Mouse (Mus musculus) urinary bladder, postnatal 36 days (tissue): ENCODE measurements around the gene Phf13.

Experiments
- DNase-seq, 2 experiments: peaks; one replicate each; pipeline ENCODE4 v3.0.0; 2022; ENCODE audit warnings: low spot score in 2 of 2, mixed read lengths in 1 of 2

The Phf13 gene

DNA sequence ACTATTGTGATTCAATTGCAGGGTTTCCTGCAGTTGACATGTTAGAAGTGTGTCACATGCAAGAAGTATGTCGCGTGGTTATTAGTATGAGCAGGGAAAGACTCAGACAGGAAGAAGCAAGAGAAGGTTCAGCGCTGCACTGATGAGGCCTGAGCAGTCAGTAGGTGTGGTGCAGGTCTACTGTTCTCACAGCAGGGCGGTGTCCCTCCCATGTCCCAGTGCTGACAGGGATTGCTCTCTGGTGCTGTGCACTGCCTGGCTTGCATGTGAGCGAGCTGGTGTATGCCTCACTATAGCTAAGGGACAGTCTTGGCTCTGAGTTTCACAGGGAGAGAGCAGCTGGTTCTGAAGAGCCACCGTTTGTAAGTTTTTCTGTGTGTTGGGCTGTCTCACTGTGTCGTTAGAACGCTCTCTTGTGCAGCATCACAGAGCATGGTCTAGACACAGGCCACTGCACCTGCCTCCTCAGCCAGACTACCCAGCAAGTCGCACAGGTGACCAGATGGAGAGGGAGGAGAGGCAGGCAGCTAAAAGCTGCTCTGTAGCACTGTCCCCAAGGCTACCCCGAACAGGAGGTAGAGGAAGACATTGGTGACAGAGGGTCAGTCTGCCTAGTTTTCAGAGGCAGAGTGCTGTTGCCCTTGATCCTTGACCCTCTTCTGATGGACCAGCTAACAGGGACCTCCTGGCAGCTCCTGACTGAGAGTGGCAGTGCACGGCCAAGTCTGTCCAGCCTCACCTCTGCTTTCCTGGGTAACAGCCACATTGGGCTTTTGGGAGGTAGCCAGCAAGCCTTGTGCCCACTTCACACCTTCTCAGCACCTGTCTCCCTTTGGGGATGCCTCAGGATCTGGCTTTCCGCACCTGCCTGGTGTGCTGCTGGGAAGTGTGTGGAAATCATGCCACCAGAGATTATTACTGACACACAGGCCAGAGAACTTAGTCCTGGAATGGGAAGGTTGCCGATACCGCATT lies 47.3 kb downstream of the Phf13 start:
- no peak for DNase-seq

DNA sequence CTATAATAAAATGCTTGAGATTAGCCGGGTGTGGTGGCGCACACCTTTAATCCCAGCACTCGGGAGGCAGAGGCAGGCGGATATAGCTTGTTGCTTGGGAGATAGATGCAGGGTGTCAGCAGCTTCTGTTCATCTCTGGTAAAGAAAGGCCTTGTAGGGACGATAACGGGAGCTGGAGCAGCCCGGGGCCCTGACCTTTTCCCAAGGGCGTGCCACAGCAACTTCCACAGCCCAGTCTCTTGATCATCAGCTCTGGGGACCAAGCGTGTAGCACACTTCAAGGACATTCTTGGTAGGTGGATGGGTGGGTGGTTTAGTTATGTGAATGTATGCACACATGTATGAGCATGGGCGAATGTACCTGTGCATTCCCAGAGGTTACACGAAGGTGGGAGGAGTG lies 49.8 kb downstream of the Phf13 start:
- DNase-seq = no peak
